Mouse (Mus musculus): Measurements from ENCODE around the gene Hist1h2bh.
"Not testable (repeated sequence)": the region's sequence is repeated elsewhere in the genome, so short reads cannot be mapped to it uniquely, and the experiment has no call there.

Hist1h2bh gene

DNA sequence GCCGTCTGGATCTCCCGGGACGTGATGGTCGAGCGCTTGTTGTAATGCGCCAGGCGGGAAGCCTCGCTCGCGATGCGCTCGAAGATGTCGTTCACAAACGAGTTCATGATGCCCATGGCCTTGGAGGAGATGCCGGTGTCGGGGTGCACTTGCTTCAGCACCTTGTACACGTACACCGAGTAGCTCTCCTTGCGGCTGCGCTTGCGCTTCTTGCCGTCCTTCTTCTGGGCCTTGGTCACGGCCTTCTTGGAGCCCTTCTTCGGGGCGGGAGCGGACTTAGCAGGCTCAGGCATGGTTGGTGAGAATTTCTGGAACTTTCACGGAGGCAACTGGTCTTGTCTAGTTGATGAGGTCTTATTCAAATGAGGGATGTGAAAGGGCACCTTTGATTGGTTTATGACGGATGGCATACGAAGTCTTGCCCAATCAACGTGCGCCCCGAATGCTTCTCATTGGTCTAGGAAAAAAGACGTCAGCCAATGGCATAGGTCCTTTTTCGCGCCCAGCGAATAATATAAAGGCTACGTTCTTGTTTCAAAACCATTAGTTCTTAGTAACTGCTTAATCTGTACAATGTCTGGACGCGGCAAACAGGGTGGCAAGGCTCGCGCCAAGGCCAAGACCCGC is 30.8 kb upstream of the Hist1h2bh start, which contains the start of the genes Hist1h2bf and Hist1h2ad:
Gene Hist1h2bf, minus strand, starts transcription at position 299 of the 627 bp plus-strand sequence.
Gene Hist1h2ad, plus strand, starts transcription at position 484 of the 627 bp plus-strand sequence.
- peak; percentile 98 for DNase-seq (ENCODE audit: low read depth, low spot score)

GRCm38 (mm10) chr13:23573034-23573897 is 30.1 kb upstream of the Hist1h2bh start:
- DNase-seq (ENCODE audit: low read depth, low spot score): not testable (repeated sequence)

DNA sequence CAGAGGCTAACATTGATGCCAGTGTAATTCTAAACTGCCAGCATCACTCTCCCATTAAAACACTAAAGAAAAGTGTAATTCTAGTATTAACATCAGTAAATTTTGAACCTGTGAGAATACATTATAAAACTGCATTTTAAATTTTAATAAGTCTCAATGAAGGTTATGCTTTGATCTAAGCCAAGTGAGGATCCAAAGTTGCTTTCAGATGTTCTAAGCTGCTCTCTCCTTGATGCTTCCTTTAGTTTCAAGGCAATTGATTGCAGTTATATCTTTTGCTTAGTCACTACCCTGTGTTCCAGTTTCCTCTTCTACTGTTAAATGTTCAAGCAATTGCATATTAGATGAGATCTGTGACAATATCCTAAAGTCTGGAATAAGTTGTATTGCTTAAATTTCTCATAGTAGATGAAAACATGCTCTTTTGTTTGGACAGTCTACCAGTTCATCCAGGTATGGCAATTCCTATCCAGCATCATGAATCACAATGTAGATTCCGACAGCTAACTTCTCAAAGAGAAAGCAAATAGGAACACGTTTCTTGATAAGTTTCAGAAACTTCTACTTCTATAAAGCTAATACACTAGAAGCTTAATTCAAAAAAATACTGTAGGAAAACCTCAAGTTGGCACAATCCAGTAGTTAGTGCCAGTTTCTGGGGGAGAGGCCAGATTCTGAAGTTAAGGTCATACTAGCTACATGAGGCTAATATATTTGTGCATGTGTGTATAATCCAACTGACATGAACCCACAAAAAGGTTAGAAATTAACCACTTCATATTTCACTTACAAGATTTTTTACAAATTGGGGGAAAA is 29.2 kb upstream of the Hist1h2bh start:
- DNase-seq (ENCODE audit: low read depth, low spot score): no peak

DNA sequence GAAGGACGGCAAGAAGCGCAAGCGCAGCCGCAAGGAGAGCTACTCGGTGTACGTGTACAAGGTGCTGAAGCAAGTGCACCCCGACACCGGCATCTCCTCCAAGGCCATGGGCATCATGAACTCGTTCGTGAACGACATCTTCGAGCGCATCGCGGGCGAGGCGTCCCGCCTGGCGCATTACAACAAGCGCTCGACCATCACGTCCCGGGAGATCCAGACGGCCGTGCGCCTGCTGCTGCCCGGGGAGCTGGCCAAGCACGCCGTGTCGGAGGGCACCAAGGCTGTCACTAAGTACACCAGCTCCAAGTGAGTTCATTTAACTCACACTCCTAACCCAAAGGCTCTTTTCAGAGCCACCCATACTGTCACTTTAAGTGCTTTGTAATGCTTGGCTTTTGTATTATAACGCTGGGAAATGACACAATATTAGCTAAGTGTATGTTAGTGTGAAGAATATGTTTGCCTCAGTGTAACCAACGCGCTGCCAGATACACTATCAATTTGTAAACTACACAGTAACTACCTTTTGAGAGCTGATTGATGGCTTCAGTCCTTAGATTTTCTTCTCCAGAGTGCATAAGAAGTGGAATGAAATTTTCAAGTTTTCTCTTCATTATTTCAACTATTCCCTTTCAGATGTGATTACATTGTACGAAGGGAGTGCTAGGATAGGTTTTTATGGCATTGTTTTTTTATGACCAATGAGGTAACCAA is 28.5 kb upstream of the Hist1h2bh start:
- not testable (repeated sequence) for DNase-seq (ENCODE audit: low read depth, low spot score)

DNA sequence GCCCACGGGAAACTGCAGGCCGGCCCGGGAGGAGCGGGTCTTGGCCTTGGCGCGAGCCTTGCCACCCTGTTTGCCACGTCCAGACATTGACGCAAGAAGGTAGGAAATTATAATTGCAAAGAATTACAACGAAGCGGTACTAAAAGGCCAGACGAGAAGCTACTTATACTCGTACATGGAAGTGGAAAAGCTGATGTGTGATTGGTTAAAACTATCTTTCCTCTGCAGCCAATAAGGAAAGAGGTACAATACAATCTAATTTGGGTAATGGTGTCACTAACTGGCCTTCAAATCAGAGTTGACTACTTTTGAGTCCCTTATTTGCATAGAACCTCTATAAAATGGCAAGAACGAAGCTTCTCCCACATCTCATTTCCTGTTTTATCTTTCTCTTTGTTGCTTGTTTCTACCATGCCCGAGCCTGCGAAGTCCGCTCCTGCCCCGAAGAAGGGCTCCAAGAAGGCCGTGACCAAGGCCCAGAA is 27.9 kb upstream of the Hist1h2bh start, which contains the start of the genes Hist1h2ae and Hist1h2bg:
Gene Hist1h2ae, minus strand, starts transcription at position 199 of the 482 bp plus-strand sequence.
Gene Hist1h2bg, plus strand, starts transcription at position 375 of the 482 bp plus-strand sequence.
- DNase-seq (ENCODE audit: low read depth, low spot score): peak; percentile 95

DNA sequence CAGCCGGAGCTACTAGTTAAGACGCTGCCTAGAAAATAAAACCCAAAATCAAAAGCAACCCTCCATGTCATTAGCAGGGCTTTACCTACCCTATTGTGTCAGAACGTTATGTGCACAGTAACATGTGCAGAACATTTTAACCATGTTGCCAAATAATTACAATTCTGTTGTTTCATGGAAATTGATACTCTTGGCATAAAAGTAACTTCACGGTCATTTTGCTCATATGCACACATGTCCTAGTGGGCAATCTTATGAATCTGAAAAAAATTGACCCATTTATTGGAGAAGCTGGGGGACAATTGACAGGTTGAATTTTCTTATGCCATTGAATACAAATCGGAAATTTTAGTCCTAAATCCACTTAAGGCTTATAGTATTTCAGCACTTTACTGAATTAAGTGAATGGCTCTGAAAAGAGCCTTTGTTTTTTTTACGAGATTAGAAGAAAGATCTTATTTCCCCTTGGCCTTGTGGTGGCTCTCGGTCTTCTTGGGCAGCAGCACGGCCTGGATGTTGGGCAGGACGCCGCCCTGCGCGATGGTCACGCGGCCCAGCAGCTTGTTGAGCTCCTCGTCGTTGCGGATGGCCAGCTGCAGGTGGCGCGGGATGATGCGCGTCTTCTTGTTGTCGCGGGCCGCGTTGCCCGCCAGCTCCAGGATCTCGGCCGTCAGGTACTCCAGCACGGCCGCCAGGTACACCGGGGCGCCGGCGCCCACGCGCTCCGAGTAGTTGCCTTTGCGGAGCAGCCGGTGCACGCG is 27.2 kb upstream of the Hist1h2bh start:
- DNase-seq (ENCODE audit: low read depth, low spot score): not testable (repeated sequence)

- no peak for DNase-seq (ENCODE audit: low read depth, low spot score)
These were observed 21.3 kb upstream of the Hist1h2bh start for GRCm38 (mm10) chr13:23564482-23564881.

DNA sequence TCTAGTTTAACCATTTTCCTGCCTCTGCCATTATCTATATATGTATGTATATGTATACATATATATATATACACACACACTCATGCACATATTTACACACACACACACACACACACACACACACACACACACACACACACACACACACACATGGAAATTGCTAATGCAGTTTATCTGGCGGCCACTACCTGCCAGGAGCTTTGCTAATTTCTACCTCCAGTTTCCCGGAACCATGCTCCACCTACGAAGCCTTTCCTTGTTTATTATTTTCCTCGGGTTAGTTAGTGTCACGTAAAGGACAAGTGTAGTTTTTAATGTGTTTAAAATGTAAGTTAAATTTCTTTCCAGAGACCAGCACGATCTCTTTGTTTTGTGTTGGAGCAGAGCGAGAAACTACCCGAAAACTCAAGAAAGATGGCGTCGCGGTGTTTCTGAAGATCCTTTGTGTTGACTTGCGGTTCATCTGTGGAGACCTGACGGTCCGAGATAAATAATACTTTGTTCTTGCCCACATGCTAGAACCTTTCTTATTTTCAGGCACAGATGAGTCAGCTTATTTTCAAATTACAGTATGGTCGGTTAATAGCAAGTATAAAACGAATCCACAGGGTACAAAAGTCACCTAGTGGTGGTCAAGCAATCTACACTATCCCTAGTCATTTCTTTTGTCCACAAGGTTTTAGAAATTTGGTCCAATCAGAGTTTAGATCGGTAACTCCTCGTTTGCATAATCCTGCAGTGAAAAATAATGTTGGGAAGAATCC is 19.7 kb upstream of the Hist1h2bh start:
- DNase-seq (ENCODE audit: low read depth, low spot score): peak; percentile 80

DNA sequence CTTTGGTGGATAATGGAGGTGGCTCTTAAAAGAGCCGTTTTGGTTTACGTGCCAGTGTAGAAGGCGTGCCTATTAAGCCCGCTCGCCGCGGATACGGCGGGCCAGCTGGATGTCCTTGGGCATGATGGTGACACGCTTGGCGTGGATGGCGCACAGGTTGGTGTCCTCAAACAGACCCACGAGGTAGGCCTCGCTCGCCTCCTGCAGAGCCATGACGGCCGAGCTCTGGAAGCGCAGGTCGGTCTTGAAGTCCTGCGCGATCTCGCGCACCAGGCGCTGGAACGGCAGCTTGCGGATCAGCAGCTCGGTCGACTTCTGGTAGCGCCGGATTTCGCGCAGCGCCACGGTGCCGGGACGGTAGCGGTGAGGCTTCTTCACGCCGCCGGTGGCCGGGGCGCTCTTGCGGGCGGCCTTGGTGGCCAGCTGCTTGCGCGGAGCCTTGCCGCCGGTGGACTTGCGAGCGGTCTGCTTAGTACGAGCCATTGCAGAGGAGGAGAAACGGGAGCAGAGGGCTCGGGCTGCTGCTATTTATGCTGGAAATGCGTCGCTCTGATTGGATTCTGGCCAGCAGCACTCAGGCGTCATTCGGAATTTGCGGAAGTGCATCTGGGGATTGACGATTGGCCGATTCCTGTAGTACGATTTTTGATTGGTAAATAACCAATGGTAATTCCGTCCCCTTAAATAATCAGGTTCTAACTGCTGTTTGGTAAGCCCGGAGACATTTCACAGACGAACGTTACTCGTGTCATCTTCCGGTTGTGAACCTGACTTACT is 18.9 kb upstream of the Hist1h2bh start, which contains the start of gene Hist1h3e:
Gene Hist1h3e, minus strand, starts transcription at position 487 of the 777 bp plus-strand sequence.
- peak; percentile 99 for DNase-seq (ENCODE audit: low read depth, low spot score)

DNA sequence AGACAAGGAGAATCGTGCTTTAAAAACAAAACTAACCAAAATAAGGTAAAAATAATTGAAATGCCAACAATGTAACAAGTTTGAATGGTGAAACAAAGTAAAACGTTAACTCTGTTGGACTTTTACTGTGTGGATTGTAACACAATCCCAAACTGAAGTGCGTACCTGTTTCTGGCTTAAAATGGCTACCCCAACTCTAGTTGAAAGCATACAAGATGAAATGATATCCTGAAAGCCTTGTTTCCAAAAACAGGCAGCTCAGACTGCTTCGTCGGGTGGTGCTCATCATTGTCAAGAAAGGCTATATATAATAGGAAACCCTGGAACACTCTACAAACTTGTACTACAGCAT is 18.3 kb upstream of the Hist1h2bh start:
- DNase-seq (ENCODE audit: low read depth, low spot score): not testable (repeated sequence)

- not testable (repeated sequence) for DNase-seq (ENCODE audit: low read depth, low spot score)
These were observed 17.5 kb upstream of the Hist1h2bh start for GRCm38 (mm10) chr13:23560699-23561098.

- DNase-seq (ENCODE audit: low read depth, low spot score): no peak
These were observed 13.7 kb upstream of the Hist1h2bh start for GRCm38 (mm10) chr13:23556906-23557305.

- peak; percentile 93 for DNase-seq (ENCODE audit: low read depth, low spot score)
These were observed 12.7 kb upstream of the Hist1h2bh start for GRCm38 (mm10) chr13:23555839-23556416.

DNA sequence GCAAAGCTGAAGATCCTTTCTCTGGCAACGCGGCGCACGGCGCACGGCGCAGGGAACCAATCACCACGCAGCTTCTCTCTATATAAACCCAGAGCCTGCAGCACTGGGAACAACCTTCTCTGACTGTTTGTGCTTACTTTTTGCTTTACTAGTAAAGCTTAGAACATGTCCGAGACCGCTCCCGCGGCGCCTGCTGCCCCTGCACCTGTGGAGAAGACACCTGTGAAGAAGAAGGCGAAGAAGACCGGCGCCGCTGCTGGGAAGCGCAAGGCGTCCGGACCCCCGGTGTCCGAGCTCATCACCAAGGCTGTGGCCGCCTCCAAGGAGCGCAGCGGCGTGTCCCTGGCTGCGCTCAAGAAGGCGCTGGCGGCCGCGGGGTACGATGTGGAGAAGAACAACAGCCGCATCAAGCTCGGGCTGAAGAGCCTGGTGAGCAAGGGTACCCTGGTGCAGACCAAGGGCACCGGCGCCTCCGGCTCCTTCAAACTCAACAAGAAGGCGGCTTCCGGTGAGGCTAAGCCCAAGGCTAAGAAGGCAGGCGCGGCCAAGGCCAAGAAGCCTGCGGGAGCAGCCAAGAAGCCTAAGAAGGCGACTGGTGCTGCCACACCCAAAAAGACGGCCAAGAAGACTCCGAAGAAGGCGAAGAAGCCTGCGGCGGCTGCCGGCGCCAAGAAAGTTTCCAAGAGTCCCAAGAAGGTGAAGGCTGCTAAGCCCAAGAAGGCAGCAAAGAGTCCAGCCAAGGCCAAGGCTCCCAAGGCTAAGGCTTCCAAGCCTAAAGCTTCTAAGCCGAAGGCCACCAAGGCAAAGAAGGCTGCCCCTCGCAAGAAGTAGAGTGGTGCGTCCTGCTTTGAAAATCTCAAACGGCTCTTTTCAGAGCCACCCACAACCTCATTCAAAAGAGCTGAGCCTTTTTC is 12.0 kb upstream of the Hist1h2bh start:
- DNase-seq (ENCODE audit: low read depth, low spot score): peak; percentile 93

- DNase-seq (ENCODE audit: low read depth, low spot score): no peak
These were observed 11.2 kb upstream of the Hist1h2bh start for GRCm38 (mm10) chr13:23554393-23554792.

DNA sequence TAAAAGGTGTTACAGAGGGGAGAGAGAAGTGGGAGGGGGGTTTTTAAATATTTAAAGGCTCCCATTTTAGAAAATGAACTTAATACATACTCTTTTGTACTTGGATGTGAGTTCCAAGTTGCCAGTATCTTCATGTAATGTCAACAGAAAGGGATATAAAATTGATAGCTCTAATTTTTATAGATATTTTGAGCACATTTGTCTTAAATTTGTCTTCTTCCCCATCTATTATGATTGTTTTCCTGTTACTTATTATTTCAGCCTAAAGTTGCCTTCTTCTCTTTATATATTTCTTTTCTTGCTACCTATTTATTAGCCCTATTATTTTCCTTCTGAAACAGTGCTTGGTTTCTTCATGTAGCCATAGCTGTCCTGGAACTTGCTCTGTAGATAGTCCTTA is 9.8 kb upstream of the Hist1h2bh start, which contains the start of gene Hist1h1d:
Gene Hist1h1d, plus strand, starts transcription at position 301 of the 400 bp plus-strand sequence.
- DNase-seq (ENCODE audit: low read depth, low spot score): no peak
